Mouse (Mus musculus): ENCODE measurements around the gene 5730409E04Rik.

- no peak for TF ChIP-seq EP300 (IDR thresholded peaks at IDR 0.05; ENCODE audit: low read depth)
- TF ChIP-seq CTCF (IDR thresholded peaks at IDR 0.05; ENCODE audit: low read depth): no peak
Measured at GRCm38 (mm10) chr4:126579077-126579476, 30.5 kb upstream of the 5730409E04Rik start.

All from heart, postnatal 0 days (tissue).